Mouse (Mus musculus) cerebellum, postnatal 36 days (tissue): ENCODE measurements around the gene Pax7.

Source experiments
- DNase-seq, 2 experiments: peaks; one replicate each; pipeline ENCODE4 v3.0.0; 2021 to 2022; ENCODE audit warnings: mixed read lengths in 2 of 2

Pax7 gene

GRCm38 (mm10) chr4:139830581-139831387 is 2.5 kb downstream of the Pax7 start:
- DNase-seq: no peak

- DNase-seq: no peak
Measured at GRCm38 (mm10) chr4:139830053-139830452, 3.3 kb downstream of the Pax7 start.

GRCm38 (mm10) chr4:139828871-139829590 is 4.3 kb downstream of the Pax7 start:
- DNase-seq: no peak

- no peak for DNase-seq
Measured at GRCm38 (mm10) chr4:139828283-139828678, 5.0 kb downstream of the Pax7 start.

DNA sequence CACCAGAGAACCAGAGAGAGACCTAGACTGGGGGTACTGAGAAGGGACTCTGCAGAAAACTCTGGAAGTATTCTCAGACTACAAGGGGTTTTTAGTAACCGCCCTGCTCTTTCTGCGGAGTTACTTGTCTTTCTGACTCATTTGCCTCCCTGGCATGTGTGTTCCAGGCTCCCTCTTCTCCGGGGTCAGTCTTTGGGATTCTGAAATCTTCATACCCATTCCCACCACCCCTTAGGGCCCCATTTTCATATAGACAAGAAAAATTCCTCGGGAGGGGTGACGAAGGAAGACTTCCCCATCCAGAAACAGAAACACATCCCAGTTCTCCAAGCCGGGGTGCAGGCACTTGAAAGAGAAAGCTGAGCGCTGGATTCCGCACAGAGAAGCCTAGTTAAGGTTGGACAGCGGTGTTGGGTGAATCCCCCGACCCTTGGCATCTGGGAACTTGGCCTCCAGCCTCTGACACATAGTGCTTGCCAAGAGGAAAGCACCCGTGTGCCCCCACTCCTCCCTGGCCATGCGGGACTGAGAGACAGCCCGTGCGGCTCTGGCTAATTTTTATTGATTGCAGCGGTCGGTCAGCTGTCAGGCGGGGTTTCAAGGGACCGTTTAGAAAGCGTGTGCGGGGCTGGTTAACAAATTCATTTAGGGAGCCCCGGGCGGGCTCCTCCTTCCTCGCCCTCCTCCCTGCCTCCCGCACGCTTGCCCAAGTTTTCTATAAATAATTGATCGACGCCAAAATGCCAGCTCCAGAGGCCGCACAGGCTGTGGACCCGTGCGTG is 5.6 kb downstream of the Pax7 start:
- no peak for DNase-seq

DNA sequence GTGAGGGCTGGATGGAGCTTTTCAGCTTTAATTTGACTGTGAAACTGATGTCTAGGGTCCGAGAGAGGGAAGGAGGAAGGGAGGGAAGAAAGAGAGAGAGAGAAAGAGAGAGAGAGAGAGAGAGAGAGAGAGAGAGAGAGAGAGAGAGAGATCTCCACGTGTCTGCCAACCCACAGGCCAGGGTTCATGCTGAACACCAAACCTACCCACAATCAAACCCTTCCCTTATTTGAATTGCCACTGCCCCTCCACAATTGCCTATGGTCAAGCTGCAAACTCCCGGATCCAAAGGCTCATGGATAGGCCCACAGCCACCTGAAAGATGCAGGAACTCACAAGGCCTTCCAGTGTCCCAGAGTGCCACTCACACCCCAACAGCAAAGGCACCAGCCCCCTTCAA is 7.1 kb downstream of the Pax7 start:
- no peak for DNase-seq

GRCm38 (mm10) chr4:139825326-139826112 is 7.8 kb downstream of the Pax7 start:
- no peak for DNase-seq

DNA sequence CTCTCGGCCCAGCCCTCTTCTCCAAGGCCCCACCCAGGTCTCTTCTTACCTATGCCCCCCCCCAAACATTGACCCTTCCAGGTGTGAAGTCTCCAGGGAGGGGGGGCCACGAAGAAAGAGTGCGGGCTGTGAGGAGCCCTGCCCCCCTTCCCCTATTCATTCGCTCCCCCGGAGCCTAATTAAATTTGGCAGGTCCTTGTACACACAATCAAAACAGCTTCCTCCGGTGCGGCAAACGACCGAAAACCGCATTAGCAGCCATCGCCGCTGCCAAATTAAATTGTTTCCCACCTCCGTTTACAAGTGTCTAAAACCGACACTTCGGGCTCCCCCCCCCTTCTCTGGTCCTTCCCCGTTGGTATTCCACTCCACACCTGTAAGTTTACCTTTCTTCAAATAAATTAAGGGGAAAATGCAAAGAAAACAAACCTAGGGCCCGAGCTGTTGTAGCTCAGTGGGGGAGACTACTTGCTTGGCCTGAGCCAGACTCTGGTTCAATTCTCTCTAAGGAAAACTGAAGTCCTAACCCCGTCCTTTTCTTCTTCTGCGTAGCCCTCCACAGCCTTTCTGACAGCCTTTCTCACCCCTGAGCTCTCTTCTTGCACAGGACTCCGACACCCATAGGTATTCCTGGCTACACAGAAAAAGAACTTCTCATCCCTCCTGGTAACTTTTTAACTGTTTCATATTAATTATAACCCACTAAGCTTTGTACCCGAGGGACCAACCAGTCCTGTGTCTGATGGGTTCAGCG is 8.6 kb downstream of the Pax7 start:
- DNase-seq: no peak

- DNase-seq: no peak
Measured at GRCm38 (mm10) chr4:139823870-139824472, 9.4 kb downstream of the Pax7 start.

GRCm38 (mm10) chr4:139823138-139823869 is 10.0 kb downstream of the Pax7 start:
- peak; percentile 7 to 18 for DNase-seq

DNA sequence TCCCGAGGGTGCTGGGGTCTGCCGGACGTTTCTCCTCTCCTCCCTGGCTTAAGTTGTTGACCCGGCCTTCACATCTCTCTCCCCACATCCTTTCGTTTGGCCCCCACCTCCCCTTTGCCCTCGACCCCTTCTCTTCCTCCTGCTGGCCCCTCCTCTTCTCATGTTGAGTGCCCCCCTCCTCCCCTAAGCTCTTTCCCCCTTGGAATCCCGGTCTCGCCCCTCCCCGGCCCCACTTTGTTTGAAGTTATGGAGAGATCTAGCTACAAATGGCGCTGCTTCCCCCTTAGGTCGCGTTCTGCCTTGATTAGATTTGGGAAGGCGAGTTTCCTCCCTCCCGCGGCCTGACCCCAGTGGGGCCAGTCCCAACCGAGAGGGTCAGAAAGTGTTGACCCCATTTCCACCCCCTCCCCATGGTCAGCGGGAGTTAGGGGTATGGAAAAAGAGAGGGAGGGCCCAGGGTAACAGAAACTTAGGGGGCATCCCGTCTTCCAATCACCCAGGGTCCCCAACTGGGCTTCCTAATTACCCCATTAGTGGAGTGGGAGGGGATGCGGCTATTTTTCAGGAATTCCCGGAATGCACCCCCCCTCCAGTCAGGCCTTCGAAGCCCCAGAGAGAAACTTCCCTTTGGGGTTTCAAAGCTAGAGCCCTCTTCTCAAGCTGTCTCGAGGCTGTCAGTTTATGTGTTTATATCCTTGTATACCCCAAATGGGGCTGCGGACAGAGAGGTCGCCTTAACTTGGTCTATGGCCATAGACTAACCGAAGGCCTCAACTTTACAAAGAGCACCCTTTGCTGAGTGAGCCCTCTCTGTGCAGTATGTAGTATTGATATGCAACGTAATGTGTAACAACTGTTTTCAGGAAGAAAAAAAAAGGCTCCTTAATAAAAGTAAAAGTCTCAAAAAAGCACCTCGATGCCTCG is 10.9 kb downstream of the Pax7 start:
- DNase-seq: no peak

DNA sequence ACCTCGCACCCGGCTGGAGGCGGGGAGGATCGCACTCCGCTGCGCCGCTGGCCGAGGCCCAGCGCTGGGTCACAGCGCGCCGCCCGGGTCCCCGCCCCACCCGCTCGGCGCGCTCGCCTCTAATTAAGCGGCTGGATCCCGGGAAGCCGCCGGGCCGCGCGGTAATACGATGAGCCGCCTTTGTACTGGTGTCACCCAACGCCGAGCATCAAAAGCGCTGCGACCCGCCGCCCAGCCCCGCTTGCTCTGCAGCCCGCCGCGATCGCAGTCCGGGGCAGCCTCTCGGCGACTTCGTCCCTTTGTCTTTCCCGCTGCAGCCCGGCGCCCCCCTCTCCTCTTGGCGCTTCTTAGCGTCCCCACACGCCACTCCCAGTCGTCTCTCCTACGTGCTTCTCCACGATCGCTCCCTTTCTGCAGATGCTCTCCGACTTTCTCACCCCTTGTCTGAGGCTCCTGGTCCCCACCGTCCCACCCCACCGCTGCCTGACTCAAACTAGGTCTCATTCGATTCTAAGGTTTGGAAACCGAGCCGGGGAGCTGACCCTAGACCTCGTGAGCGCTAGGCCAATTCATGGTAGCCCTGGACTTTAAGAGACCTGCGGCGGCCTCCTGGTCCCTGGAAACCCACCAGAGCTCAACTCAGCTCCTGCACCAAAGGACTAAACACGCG is 11.7 kb downstream of the Pax7 start:
- peak in 1 of 2 experiments; percentile 11 for DNase-seq

DNA sequence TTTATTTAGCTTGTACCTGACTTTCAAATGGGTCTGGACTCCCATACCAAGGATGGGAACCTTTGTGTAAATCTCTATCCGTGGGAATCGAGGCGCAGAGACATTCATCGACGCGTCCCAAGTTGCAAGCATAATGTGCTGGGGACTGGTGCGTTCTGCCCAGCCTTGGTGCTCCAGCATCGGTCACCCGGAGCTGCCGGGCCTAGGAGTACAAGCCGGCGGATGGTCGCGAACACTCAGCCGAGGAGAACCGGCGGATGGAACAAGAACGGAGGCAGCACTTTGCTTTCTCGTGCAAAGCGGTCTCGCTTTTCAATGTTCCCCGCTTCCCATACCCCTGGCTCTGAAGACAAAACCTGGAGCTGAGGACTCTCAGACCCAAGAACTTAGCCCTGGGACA is 12.3 kb downstream of the Pax7 start:
- DNase-seq: no peak

DNA sequence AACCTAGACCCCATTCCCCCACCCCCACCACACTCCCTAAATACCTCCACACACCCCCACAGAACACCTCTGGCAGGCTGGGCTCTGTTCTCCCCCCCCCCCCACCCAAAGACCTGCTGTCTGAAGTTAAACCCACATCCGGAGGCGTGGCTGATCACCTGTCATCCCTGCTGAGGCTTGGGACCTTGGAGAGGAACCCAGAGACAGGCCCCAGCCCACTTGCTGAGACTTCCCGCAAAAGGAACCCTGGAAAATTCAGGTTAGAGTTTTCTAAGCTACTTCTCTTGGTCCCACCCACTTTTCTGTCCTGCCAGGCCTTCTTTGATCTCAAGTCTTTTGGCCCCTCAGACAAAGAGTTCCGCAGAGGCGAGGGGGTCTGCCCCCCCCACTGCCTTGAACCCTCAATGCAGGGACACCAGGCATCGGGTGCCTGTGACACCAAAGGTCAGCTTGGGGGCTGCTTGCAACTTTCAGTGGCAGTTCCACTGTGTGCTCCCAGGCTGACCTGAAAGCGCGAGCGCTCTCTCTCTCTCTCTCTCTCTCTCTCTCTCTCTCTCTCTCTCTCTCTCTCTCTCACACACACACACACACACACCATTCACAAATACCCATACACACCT is 13.8 kb downstream of the Pax7 start:
- DNase-seq: no peak

DNA sequence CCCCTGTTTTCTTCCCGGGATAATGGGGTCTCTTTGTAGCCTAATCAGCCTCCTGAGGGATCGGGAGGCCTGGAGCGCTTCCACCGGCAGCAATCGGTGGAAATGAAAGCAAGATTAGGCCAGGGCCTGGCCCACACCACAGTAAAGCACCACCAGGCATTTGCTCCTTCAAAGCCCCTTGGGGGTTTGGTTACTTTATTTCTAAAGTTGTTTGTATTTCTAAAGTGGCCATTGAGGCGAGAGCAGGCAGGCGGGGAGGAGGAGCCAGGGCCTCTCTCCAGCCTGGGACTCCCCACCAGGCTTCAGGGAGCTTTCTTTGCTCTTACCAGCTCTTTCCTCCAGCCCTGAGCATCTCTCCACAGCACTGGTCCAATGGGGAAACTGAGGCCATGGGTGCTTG is 15.2 kb downstream of the Pax7 start:
- DNase-seq: no peak

GRCm38 (mm10) chr4:139813371-139813960 is 19.9 kb downstream of the Pax7 start:
- DNase-seq: no peak

DNA sequence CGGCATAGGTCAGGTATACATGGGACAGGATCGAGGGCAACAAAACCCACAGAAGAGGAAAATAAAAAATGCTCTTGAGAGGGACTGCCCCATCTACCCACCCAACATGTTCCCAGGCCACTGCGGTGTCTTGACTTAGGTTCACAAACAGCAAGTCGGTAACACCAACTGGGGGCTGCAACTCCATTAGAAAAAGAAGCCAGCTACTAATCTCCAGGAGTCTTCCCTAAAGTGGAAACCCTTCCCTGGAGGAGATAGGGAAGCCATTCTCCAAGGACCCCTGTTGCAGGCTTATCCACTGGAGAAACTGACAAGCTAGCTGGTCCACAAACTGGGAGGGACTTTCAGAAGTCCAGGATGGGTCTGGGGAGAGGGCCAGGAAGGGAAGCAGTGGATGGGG is 21.4 kb downstream of the Pax7 start:
- no peak for DNase-seq

DNA sequence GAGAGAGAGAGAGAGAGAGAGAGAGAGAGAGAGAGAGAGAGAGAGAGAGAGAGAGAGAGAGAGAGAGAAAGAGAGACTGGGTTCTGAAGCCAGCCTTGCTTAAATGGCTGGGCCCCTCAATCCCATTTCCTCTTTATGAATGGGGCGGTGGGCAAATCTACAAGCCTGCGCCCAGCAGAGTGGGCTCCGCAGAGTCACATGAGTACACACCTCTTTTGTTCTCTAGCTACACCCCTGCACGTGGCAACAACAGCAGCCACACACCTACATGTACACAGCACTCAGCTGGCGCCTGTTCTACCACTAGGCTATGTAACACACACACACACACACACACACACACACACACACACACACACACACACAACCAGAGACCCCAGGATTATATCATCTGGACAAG is 21.9 kb downstream of the Pax7 start:
- no peak for DNase-seq
